Mouse (Mus musculus) megakaryocyte, embryonic 14.5 days (primary cell): ENCODE measurements around the gene Hlcs. TPM values are rescaled to one million over a fixed set of nuclear protein-coding genes. Genes with fewer than 3 reads are reported as not detected.

Source experiments
- H3K27me3 ChIP-seq: replicated peaks from 2 replicates; pipeline ENCODE3; 2012; ENCODE audit warnings: inconsistent platforms
- H3K36me3 ChIP-seq: replicated peaks from 2 replicates; pipeline ENCODE3; 2012; ENCODE audit warnings: low read length, inconsistent platforms, mixed read lengths
- H3K4me1 ChIP-seq: 2 replicates; pipeline ENCODE4 v1.6.1; 2012; ENCODE audit warnings: inconsistent platforms
- H3K4me3 ChIP-seq: replicated peaks from 2 replicates; pipeline ENCODE3; 2012; ENCODE audit warnings: moderate library complexity, mild to moderate bottlenecking, inconsistent platforms
- H3K9me3 ChIP-seq: 2 replicates; pipeline ENCODE4 v1.6.1; 2012; ENCODE audit warnings: inconsistent platforms
- FLI1 ChIP-seq: IDR thresholded peaks from 2 replicates; pipeline ENCODE4 v1.6.1; 2012; ENCODE audit warnings: low read length, inconsistent platforms, mixed read lengths
- GATA1 ChIP-seq: IDR thresholded peaks from 3 replicates; pipeline ENCODE4 v1.6.1; 2012; ENCODE audit warnings: mixed read lengths, low read length, inconsistent platforms, borderline replicate concordance
- polyA plus RNA-seq: library from polyadenylated mRNA; stranded (reverse); fragments of >175 nt; gene quantifications from 2 replicates; pipeline ENCODE4 v1.2.3, GENCODE M21; 2012; ENCODE audit warnings: low replicate concordance; ENCODE audit not compliant: insufficient read depth

Gene Hlcs
- polyA plus RNA-seq, 1 experiment = 1.8 TPM

DNA sequence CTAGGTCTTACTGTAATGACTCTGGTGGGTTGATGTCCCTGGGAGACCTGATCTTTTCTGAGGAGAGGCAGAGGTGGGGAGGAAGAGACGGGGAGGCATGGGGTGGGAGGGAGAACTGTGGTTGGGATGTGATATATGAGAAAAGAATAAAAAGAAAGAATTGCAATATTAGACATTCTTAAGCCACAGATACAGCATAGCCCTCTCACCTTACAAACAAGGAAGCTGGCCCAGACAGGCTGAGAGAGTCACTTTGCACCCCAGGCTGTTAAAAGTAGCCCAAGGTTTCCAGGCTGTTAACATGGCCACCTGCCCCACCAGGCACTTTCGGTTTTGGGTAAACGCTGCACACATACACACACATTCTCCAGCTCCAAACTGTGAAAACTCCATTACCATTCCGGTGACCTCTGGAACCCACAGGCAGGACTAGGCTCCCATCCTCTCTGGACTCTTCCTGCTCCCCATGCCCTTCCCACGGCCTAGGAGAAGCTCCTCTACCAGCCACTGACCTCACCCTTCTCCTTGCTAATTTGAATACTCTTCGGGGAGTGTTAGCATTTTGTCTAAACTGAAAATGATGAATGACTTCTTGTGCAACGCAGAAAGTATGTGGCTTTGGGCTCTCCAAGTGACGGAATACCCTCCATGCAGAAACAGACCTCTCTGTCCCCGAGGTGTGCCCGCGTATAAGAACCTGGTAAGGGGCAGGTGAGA lies 90.6 kb downstream of the Hlcs start:
- TF ChIP-seq FLI1 (no peak), GATA1 (no peak)
- Histone ChIP-seq H3K4me1 (peaks cover 10% of the 10 kb centered on the region), H3K4me3 (peak overlapping the region; percentile 80), H3K27me3 (no peaks in the 10 kb centered on the region), H3K9me3 (no peaks in the 10 kb centered on the region), H3K36me3 (peaks cover 8% of the 10 kb centered on the region)

DNA sequence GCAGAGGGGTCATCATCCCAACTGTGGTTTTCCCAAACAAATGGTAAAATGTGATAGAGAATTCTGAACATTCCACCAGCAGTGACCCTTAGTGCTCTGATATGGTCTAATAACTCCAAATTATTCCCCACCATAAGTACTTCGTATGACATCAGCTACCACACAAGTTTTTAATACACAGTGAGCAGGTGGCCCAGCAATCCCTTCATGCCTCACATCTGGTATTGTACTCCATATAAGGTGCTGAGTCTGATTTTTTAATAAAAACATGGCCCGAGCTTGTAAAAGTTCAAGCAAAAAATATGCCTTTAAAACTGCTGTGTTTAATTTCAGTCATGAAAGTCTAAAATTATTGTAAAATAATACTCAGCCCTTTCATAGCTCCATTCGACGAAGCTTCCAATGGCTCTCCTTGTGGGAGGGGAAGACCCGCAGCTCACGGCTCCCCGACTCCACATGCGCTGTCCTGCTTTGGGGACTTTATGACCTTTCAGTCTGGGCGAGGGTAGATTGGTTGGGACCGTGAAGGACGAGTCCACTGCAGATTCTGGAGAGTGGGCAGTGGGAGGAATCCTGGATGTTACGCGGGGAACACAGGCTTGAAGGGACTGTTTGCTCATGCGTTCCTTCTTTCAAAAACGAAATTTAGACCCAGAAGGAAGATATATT lies 102.5 kb downstream of the Hlcs start:
- no peak for TF ChIP-seq GATA1
- TF ChIP-seq FLI1 = no peak
- H3K9me3 ChIP-seq = peaks cover 13% of the 10 kb centered on the region
- H3K4me3 ChIP-seq = no peak overlapping the region
- H3K27me3 ChIP-seq = peaks cover 1% of the 10 kb centered on the region
- peaks cover 42% of the 10 kb centered on the region for H3K4me1 ChIP-seq
- H3K36me3 ChIP-seq = peaks cover 5% of the 10 kb centered on the region

DNA sequence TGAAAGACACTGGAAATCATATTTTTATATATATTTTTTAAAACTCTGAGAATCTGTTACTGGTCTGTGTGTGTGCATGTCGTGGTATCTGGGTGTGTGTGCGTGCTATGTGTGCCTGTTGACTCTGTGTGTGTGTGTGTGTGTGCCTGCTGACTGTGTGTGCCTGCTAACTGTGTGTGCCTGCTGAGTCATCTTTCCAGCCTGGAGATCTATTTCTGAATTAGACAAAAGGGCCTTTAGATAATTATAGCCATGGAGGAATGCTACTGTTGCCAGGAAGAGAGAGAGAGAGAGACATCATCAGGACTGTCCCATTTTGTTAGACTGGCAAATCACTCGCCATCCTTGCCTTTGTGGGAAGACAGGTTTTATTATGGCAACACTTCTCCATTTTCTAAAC lies 103.7 kb downstream of the Hlcs start:
- Histone ChIP-seq H3K36me3 (peaks cover 5% of the 10 kb centered on the region), H3K4me3 (peak overlapping the region; percentile 2), H3K9me3 (peaks cover 13% of the 10 kb centered on the region), H3K4me1 (peaks cover 43% of the 10 kb centered on the region), H3K27me3 (peaks cover 3% of the 10 kb centered on the region)
- TF ChIP-seq FLI1 (no peak), GATA1 (no peak)

DNA sequence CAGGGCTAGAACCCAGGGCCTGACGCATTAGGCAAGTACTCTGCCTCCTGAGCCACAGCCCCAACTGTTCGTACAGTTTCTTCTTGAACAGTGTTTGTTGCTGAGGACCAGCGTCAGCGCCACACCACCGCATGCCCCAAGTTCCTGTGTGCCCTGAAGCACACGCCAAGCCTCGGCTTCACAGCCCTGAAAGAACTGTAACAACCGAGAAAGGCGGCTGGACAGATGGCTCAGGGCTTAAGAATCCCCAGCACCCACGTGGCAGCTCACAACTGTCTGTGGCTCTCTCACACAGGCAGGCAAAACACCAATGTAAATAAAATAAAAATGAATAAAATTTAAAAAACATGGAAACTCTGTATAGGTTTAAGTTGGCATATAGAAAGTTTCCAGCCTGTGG lies 104.5 kb downstream of the Hlcs start:
- Histone ChIP-seq H3K9me3 (peaks cover 13% of the 10 kb centered on the region), H3K4me1 (peaks cover 43% of the 10 kb centered on the region), H3K4me3 (no peak overlapping the region), H3K36me3 (peaks cover 5% of the 10 kb centered on the region), H3K27me3 (peaks cover 3% of the 10 kb centered on the region)
- TF ChIP-seq FLI1 (no peak), GATA1 (no peak)

DNA sequence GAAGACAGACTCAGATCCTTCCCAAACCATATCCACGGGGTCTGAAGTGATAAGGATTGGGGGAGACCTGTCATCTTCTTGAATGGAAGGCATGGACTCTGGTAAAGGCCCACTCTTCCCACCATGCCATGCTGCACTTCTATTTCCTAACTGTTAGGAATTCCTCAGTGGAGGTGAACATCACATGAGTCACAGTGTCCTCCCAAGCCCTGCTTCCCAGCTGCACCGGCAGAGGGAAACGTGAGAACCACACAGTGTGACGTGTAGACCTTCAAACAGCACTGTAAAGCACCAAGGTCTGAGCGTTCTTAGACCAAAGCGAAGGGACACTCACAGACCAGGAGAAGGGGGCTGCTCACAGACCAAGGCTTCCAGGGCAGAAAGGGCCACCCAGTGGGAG lies 105.2 kb downstream of the Hlcs start:
- Histone ChIP-seq H3K4me3 (no peak overlapping the region), H3K27me3 (peaks cover 3% of the 10 kb centered on the region), H3K9me3 (peaks cover 11% of the 10 kb centered on the region), H3K4me1 (peaks cover 43% of the 10 kb centered on the region), H3K36me3 (peaks cover 5% of the 10 kb centered on the region)
- TF ChIP-seq FLI1 = no peak
- no peak for TF ChIP-seq GATA1

DNA sequence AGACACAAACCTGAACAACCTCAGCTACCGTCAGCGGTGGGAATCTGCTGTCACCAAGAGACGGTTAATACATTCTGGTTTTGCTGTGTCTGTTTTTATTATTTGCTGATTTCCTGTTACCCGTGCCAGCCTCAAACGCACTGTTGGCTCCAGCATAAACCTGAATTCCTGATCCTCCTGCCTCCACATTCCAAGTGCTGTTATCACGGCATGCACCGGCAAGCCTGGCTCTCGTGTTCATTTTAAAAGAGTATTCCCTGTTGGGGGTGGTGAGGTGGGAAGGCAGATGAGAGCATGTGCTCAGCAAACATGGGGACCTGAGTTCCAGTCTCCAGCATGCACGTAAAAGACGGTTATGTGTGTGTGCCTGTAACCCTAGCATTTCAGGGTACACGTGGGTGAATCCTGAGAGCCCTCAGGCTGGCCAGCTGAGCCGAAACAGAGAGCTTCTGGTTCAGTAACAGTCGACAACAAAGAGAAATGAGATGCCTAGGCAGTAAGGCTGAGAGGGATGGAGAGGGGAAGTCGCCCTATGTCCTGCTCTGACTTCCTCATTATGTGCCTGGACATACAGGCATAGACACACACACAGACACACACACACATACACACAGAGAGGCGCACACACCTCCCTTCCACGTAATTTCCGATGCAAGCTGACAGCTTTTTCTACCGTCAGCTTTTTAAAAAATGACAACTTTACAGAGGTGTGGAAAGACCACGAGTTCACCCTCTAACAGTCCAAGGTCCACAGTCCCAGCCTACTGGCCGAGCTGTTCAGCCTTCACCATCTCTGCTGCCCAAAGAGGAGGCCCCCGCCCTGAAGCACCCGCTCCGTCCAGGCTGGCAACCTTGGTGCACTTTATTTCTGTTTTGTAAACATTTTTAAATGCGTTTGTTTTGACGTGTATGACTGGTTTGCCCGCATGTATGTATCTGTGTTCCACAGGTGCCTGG lies 107.6 kb downstream of the Hlcs start:
- TF ChIP-seq FLI1 = no peak
- TF ChIP-seq GATA1 = no peak
- Histone ChIP-seq H3K9me3 (no peaks in the 10 kb centered on the region), H3K4me3 (peak overlapping the region; percentile 33), H3K36me3 (no peaks in the 10 kb centered on the region), H3K4me1 (peaks cover 43% of the 10 kb centered on the region), H3K27me3 (peaks cover 9% of the 10 kb centered on the region)

DNA sequence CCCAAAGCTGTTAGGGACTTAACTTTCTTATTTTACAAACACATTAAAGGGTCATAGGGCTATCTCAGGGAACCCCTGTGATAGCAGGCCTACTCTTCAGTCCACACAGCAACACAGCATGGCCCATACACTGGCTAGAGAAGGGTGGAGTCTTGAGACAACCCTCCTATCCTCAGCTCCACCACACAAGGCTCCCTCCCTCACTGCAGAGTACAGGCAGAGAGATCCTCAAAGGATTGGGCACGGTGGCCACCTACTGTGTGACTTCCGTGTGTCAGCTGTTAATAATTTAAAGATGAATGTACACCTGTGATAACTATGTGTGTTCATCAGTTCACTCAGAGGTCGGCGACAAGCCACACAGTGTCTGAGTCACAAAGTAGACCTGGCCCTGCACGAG lies 112.0 kb downstream of the Hlcs start:
- H3K4me1 ChIP-seq = peaks cover 8% of the 10 kb centered on the region; the same call in 1 of the 2 replicates
- no peak overlapping the region for H3K4me3 ChIP-seq
- no peaks in the 10 kb centered on the region for H3K36me3 ChIP-seq
- peaks cover 11% of the 10 kb centered on the region for H3K27me3 ChIP-seq
- no peaks in the 10 kb centered on the region for H3K9me3 ChIP-seq
- no peak for TF ChIP-seq GATA1
- TF ChIP-seq FLI1 = no peak

DNA sequence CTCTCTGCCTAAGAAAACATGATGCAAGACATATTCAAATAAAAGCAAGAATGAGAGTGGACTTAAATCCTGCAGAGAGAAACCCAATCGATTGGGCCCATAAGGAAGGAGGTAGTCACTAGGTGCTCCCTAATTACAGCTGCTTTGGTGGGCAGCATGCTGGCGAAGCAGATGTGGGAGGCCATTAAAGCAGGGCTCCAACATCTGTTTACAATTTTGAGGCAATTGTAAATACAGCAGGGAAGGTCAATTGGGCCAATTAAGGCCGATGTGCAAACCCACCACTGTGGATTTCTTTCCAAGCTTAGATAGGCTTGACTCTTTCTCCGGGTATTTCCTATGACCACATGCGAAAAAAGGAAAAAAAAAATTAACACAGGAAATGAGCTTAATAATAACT lies 117.5 kb downstream of the Hlcs start:
- no peak overlapping the region for H3K4me3 ChIP-seq
- H3K9me3 ChIP-seq = no peaks in the 10 kb centered on the region
- H3K27me3 ChIP-seq = peaks cover 16% of the 10 kb centered on the region
- H3K4me1 ChIP-seq = no peaks in the 10 kb centered on the region
- no peak for TF ChIP-seq FLI1
- TF ChIP-seq GATA1 = no peak
- no peaks in the 10 kb centered on the region for H3K36me3 ChIP-seq
